22 mouse cellular contexts compared by ENCODE assay signal in the genomic region with DNA sequence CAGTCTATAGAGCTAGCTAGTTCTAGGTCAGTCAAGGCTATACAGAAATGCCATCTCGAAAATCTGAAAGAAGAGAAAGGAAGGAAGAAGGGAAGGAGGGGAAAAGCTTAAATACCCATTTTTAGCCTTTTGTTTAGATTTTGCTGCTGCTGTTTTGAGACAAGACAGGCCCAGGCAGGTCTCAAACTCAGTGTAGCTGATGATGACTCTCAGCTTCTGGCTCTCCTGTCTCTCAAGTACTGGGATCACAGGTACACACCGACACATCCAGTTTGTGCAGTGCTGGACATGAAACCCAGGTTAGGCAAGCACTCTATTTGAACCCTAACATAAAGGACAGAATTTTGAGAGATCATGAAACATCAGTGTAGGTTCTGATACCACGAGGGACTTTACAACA. TPM values are rescaled to one million over a fixed set of nuclear protein-coding genes. Genes with fewer than 3 reads are reported as not detected.
DNase-seq lines count a peak whose midpoint lies in the region; ATAC-seq lines count a peak whose summit lies in the region.
"Had no signal": no experiment of that assay in that cellular context is flagged by ENCODE, and none has a peak within 500 bp of the region (broad histone marks: within the 10 kb centered on the region; RNA-seq: fewer than 3 reads in every experiment).

No protein-coding gene starts in this region.

- H3K27ac ChIP-seq in forebrain, embryonic 15.5 days (replicated peaks) = no peak overlapping the region
- H3K27ac ChIP-seq in forebrain, embryonic 16.5 days (ENCODE audit: low read length) = no peak overlapping the region
- H3K27ac ChIP-seq in heart, embryonic 16.5 days (ENCODE audit: low read length) = 0 out of 2 replicates have a peak overlapping the region, but pooled peaks have one; percentile 25
- no peak overlapping the region for H3K27ac ChIP-seq in heart, embryonic 10.5 days
- H3K27ac ChIP-seq in limb, embryonic 13.5 days = no peak overlapping the region
- H3K27ac ChIP-seq in limb, embryonic 10.5 days = no peak overlapping the region
- no peak overlapping the region for H3K27ac ChIP-seq in embryonic facial prominence, embryonic 14.5 days (replicated peaks; ENCODE audit: low read depth, low read length)
- H3K27ac ChIP-seq: limb, embryonic 12.5 days; liver, embryonic 12.5 days; midbrain, embryonic 12.5 days; neural tube, embryonic 12.5 days had no signal

- ATAC-seq in forebrain, embryonic 15.5 days (replicated peaks) = no peak
- no peak for ATAC-seq in forebrain, embryonic 16.5 days
- no peak for ATAC-seq in heart, embryonic 16.5 days (replicated peaks; ENCODE audit: extremely low read depth, insufficient read depth, low FRiP score)
- ATAC-seq in limb, embryonic 13.5 days (ENCODE audit: low FRiP score, low read depth) = no peak
- no peak for ATAC-seq in embryonic facial prominence, embryonic 14.5 days (ENCODE audit: low read depth)
- ATAC-seq: forebrain, embryonic 14.5 days; liver, embryonic 12.5 days had no signal

- no peaks in the 10 kb centered on the region for H3K9me3 ChIP-seq in forebrain, embryonic 15.5 days
- H3K9me3 ChIP-seq in forebrain, embryonic 16.5 days (ENCODE audit: control insufficient read depth, low read length) = no peaks in the 10 kb centered on the region
- no peaks in the 10 kb centered on the region for H3K9me3 ChIP-seq in heart, embryonic 16.5 days (replicated peaks; ENCODE audit: control insufficient read depth, low read length)
- H3K9me3 ChIP-seq in heart, embryonic 10.5 days = no peaks in the 10 kb centered on the region
- H3K9me3 ChIP-seq in limb, embryonic 13.5 days = no peaks in the 10 kb centered on the region
- no peaks in the 10 kb centered on the region for H3K9me3 ChIP-seq in limb, embryonic 10.5 days (replicated peaks)
- H3K9me3 ChIP-seq in embryonic facial prominence, embryonic 14.5 days (ENCODE audit: control insufficient read depth, low read length) = no peaks in the 10 kb centered on the region
- H3K9me3 ChIP-seq: heart, embryonic 12.5 days; limb, embryonic 12.5 days; liver, embryonic 12.5 days; midbrain, embryonic 12.5 days; neural tube, embryonic 12.5 days had no signal

- no peak for DNase-seq in heart, embryonic 10.5 days (ENCODE audit: low spot score)
- DNase-seq in limb, embryonic 10.5 days (ENCODE audit: low spot score) = no peak
- DNase-seq in embryonic facial prominence, embryonic 14.5 days (ENCODE audit: low spot score) = peak; percentile 23
- DNase-seq in spleen, postnatal 36 days (ENCODE audit: low spot score in 2 of 2) = no peak
- DNase-seq: adrenal gland, postnatal 25 days; gastrocnemius, postnatal 36 days; heart, postnatal 36 days; kidney, adult 18-20 months; lung, adult 18-20 months; lung, postnatal 10 days; right cerebral cortex, postnatal 14 days; thymus, postnatal 25 days had no signal

- H3K27me3 ChIP-seq in forebrain, embryonic 15.5 days = no peaks in the 10 kb centered on the region
- H3K27me3 ChIP-seq in forebrain, embryonic 16.5 days (replicated peaks; ENCODE audit: control insufficient read depth, insufficient read depth, low read length) = 0 out of 2 replicates have a peak, but pooled peaks cover 2% of the 10 kb centered on the region
- H3K27me3 ChIP-seq in heart, embryonic 16.5 days (ENCODE audit: control insufficient read depth, insufficient read depth, low read length) = no peaks in the 10 kb centered on the region
- no peaks in the 10 kb centered on the region for H3K27me3 ChIP-seq in heart, embryonic 10.5 days (ENCODE audit: insufficient read depth, poor library complexity, severe bottlenecking)
- peaks cover 3% of the 10 kb centered on the region; the same call in 1 of the 2 replicates for H3K27me3 ChIP-seq in limb, embryonic 13.5 days
- H3K27me3 ChIP-seq in limb, embryonic 10.5 days (ENCODE audit: low read depth, poor library complexity, severe bottlenecking) = peaks cover 9% of the 10 kb centered on the region; the same call in 1 of the 2 replicates
- no peaks in the 10 kb centered on the region for H3K27me3 ChIP-seq in embryonic facial prominence, embryonic 14.5 days (replicated peaks; ENCODE audit: control insufficient read depth, insufficient read depth, low read length)
- H3K27me3 ChIP-seq: limb, embryonic 12.5 days; neural tube, embryonic 12.5 days had no signal

- peak overlapping the region; percentile 6; the same call in 1 of the 2 replicates for H3K4me3 ChIP-seq in forebrain, embryonic 15.5 days
- H3K4me3 ChIP-seq in forebrain, embryonic 16.5 days (replicated peaks; ENCODE audit: low read length) = no peak overlapping the region
- no peak overlapping the region for H3K4me3 ChIP-seq in heart, embryonic 16.5 days (ENCODE audit: low read length)
- H3K4me3 ChIP-seq in heart, embryonic 10.5 days = no peak overlapping the region
- no peak overlapping the region for H3K4me3 ChIP-seq in limb, embryonic 13.5 days
- H3K4me3 ChIP-seq in limb, embryonic 10.5 days = no peak overlapping the region
- 0 out of 2 replicates have a peak overlapping the region, but pooled peaks have one; percentile 90 for H3K4me3 ChIP-seq in embryonic facial prominence, embryonic 14.5 days (ENCODE audit: low read depth, low read length)

- H3K36me3 ChIP-seq in forebrain, embryonic 15.5 days = no peaks in the 10 kb centered on the region
- H3K36me3 ChIP-seq in forebrain, embryonic 16.5 days (ENCODE audit: control insufficient read depth, insufficient read depth) = no peaks in the 10 kb centered on the region
- no peaks in the 10 kb centered on the region for H3K36me3 ChIP-seq in heart, embryonic 16.5 days (ENCODE audit: control insufficient read depth, insufficient read depth)
- H3K36me3 ChIP-seq in heart, embryonic 10.5 days = no peaks in the 10 kb centered on the region
- no peaks in the 10 kb centered on the region for H3K36me3 ChIP-seq in limb, embryonic 13.5 days
- no peaks in the 10 kb centered on the region for H3K36me3 ChIP-seq in limb, embryonic 10.5 days
- H3K36me3 ChIP-seq in embryonic facial prominence, embryonic 14.5 days (ENCODE audit: control insufficient read depth, insufficient read depth, low read length) = no peaks in the 10 kb centered on the region
- H3K36me3 ChIP-seq: heart, embryonic 12.5 days; limb, embryonic 12.5 days; liver, embryonic 12.5 days; midbrain, embryonic 12.5 days; neural tube, embryonic 12.5 days had no signal

- H3K9ac ChIP-seq in forebrain, embryonic 15.5 days (replicated peaks) = no peak overlapping the region
- H3K9ac ChIP-seq in forebrain, embryonic 16.5 days (replicated peaks; ENCODE audit: low read depth, low read length) = no peak overlapping the region
- H3K9ac ChIP-seq in heart, embryonic 16.5 days (ENCODE audit: low read length) = no peak overlapping the region
- no peak overlapping the region for H3K9ac ChIP-seq in limb, embryonic 13.5 days
- H3K9ac ChIP-seq in embryonic facial prominence, embryonic 14.5 days (ENCODE audit: low read depth, low read length) = no peak overlapping the region
- H3K9ac ChIP-seq: limb, embryonic 12.5 days; midbrain, embryonic 12.5 days; neural tube, embryonic 12.5 days had no signal

- H3K4me1 ChIP-seq in forebrain, embryonic 15.5 days = peaks cover 23% of the 10 kb centered on the region
- peaks cover 22% of the 10 kb centered on the region for H3K4me1 ChIP-seq in forebrain, embryonic 16.5 days (replicated peaks; ENCODE audit: control insufficient read depth, insufficient read depth, low read length)
- peaks cover 23% of the 10 kb centered on the region for H3K4me1 ChIP-seq in heart, embryonic 16.5 days (ENCODE audit: control insufficient read depth, insufficient read depth, low read length)
- H3K4me1 ChIP-seq in heart, embryonic 10.5 days = peaks cover 12% of the 10 kb centered on the region
- peaks cover 12% of the 10 kb centered on the region for H3K4me1 ChIP-seq in limb, embryonic 13.5 days
- H3K4me1 ChIP-seq in limb, embryonic 10.5 days = peaks cover 18% of the 10 kb centered on the region
- peaks cover 11% of the 10 kb centered on the region; the same call in 1 of the 2 replicates for H3K4me1 ChIP-seq in embryonic facial prominence, embryonic 14.5 days (ENCODE audit: control insufficient read depth, insufficient read depth, low read length)
- H3K4me1 ChIP-seq: neural tube, embryonic 12.5 days had no signal

- no peak overlapping the region; the same call in 1 of the 2 replicates for H3K4me2 ChIP-seq in forebrain, embryonic 15.5 days (replicated peaks)
- no peak overlapping the region for H3K4me2 ChIP-seq in forebrain, embryonic 16.5 days (ENCODE audit: low read length)
- peak overlapping the region; percentile 12; the same call in 1 of the 2 replicates for H3K4me2 ChIP-seq in heart, embryonic 16.5 days (ENCODE audit: low read depth, low read length)
- H3K4me2 ChIP-seq in limb, embryonic 13.5 days (replicated peaks) = peak overlapping the region; percentile 12; the same call in 1 of the 2 replicates
- H3K4me2 ChIP-seq in embryonic facial prominence, embryonic 14.5 days (ENCODE audit: low read depth, low read length) = peak overlapping the region; percentile 73; the same call in 1 of the 2 replicates

- 69% methylated on average over 3 of the region's 3 CpGs for WGBS in forebrain, embryonic 15.5 days
- 70% methylated on average over 3 of the region's 3 CpGs for WGBS in forebrain, embryonic 16.5 days
- WGBS in heart, embryonic 16.5 days = 81% methylated on average over 3 of the region's 3 CpGs
- 76% methylated on average over 3 of the region's 3 CpGs for whole genome bisulfite sequencing in heart, embryonic 10.5 days
- WGBS in limb, embryonic 13.5 days = 67% methylated on average over 3 of the region's 3 CpGs
- 79% methylated on average over 3 of the region's 3 CpGs for WGBS in limb, embryonic 10.5 days
- WGBS in embryonic facial prominence, embryonic 14.5 days = 57% methylated on average over 3 of the region's 3 CpGs

RNA-seq across cellular contexts. Expression of a gene that starts 1.6 kb away (rescaled TPM):
- 43.8 and 46.3 TPM in 2 replicates for polyA plus RNA-seq in forebrain, embryonic 15.5 days (2015; fragmentation: Nextera tagmentation; extraction: Ambion mirVana)
- 48.8 and 53.4 TPM in 2 replicates for polyA plus RNA-seq in forebrain, embryonic 16.5 days (2015; fragmentation: Nextera tagmentation; extraction: Ambion mirVana)
- 12.3 and 13.8 TPM in 2 replicates for polyA plus RNA-seq in heart, embryonic 16.5 days (2015; fragmentation: Nextera tagmentation; extraction: Ambion mirVana)
- 7.2 and 9.3 TPM in 2 replicates for polyA plus RNA-seq in heart, embryonic 10.5 days (2016; fragmentation: Nextera tagmentation; extraction: Ambion mirVana)
- 11.0 and 12.3 TPM in 2 replicates for polyA plus RNA-seq in limb, embryonic 13.5 days (2015; fragmentation: Nextera tagmentation; extraction: Ambion mirVana)
- polyA plus RNA-seq in limb, embryonic 10.5 days (2016; fragmentation: Nextera tagmentation; extraction: Ambion mirVana) = 7.3 and 9.7 TPM in 2 replicates
- 12.2 and 13.9 TPM in 2 replicates for polyA plus RNA-seq in embryonic facial prominence, embryonic 14.5 days (2014; fragmentation: Nextera tagmentation; extraction: Ambion mirVana)

Comparison
In these comparisons a context has a peak if more than half of its experiments do, and no peak if none do; other contexts are left out.
1. H3K4me3 ChIP-seq: peak in forebrain, embryonic 15.5 days (single experiment) and embryonic facial prominence, embryonic 14.5 days (single experiment); none in forebrain, embryonic 16.5 days (single experiment), heart, embryonic 16.5 days (single experiment), heart, embryonic 10.5 days (single experiment), limb, embryonic 13.5 days (single experiment) and limb, embryonic 10.5 days (single experiment).
2. H3K4me2 ChIP-seq: peak in heart, embryonic 16.5 days (single experiment), limb, embryonic 13.5 days (single experiment) and embryonic facial prominence, embryonic 14.5 days (single experiment); none in forebrain, embryonic 15.5 days (single experiment) and forebrain, embryonic 16.5 days (single experiment).